Mouse (Mus musculus) embryonic facial prominence, embryonic 11.5 days (tissue): ENCODE data around the gene Ormdl2. TPM values are rescaled to one million over a fixed set of nuclear protein-coding genes. Genes with fewer than 3 reads are reported as not detected.

Source experiments
- ATAC-seq: fragments of 200-750 bp; cut with Nextera tagmentation; replicated peaks from 2 replicates; pipeline ENCODE4 v1.8.0; 2017; ENCODE audit warnings: low read depth; ENCODE audit not compliant: insufficient number of reproducible peaks, low FRiP score, low TSS enrichment
- DNase-seq: peaks from one replicate; pipeline ENCODE4 v3.0.0-alpha.2; 2015; ENCODE audit warnings: low spot score
- H3K27ac ChIP-seq: fragments of 300-500 bp; sonication (generic); replicated peaks from 2 replicates; pipeline ENCODE4 v1.5.1; 2014; ENCODE audit warnings: mild to moderate bottlenecking, low read depth, low read length, control low read depth
- H3K27me3 ChIP-seq: fragments of 300-500 bp; sonication (generic); 2 replicates; pipeline ENCODE4 v1.6.1; 2014; ENCODE audit warnings: mild to moderate bottlenecking, low read length, moderate library complexity, mixed read lengths; ENCODE audit not compliant: control insufficient read depth, insufficient read depth
- H3K36me3 ChIP-seq: fragments of 300-500 bp; sonication (generic); replicated peaks from 2 replicates; pipeline ENCODE4 v1.6.1; 2014; ENCODE audit warnings: low read depth, mild to moderate bottlenecking, low read length, moderate library complexity, mixed read lengths; ENCODE audit not compliant: control insufficient read depth, insufficient read depth
- H3K4me1 ChIP-seq: fragments of 300-500 bp; sonication (generic); 2 replicates; pipeline ENCODE4 v1.6.1; 2014; ENCODE audit warnings: low read length, mixed read lengths; ENCODE audit not compliant: control insufficient read depth, insufficient read depth
- H3K4me2 ChIP-seq: fragments of 300-500 bp; sonication (generic); 2 replicates; pipeline ENCODE4 v1.6.1; 2014; ENCODE audit warnings: low read depth, mild to moderate bottlenecking, control low read depth, low read length, moderate library complexity
- H3K4me3 ChIP-seq: fragments of 300-500 bp; sonication (generic); 2 replicates; pipeline ENCODE4 v1.5.1; 2014; ENCODE audit warnings: low read depth, low read length, control low read depth
- H3K9ac ChIP-seq: fragments of 300-500 bp; sonication (generic); replicated peaks from 2 replicates; pipeline ENCODE4 v1.6.1; 2014; ENCODE audit warnings: mild to moderate bottlenecking, control low read depth, low read length
- H3K9me3 ChIP-seq: fragments of 300-500 bp; sonication (generic); replicated peaks from 2 replicates; pipeline ENCODE4 v1.6.1; 2016; ENCODE audit warnings: mild to moderate bottlenecking, low read length, inconsistent platforms, mixed read lengths; ENCODE audit not compliant: control insufficient read depth
- WGBS: fragments of 180-500 bp; shearing (Covaris S2); extraction: QIAGEN DNeasy Blood & Tissue Kit; methylation state at CpG from one replicate; pipeline ENCODE4 v1.1.7; 2014; 5-methylcytosine and 5-hydroxymethylcytosine counted together
- polyA plus RNA-seq: library from polyadenylated mRNA; unstranded; fragments of >200 nt; fragmentation: Nextera tagmentation; extraction: Ambion mirVana; gene quantifications from 2 replicates; pipeline ENCODE4 v1.2.1, GENCODE M21; 2014

Ormdl2 gene
- polyA plus RNA-seq, 1 experiment from 2014 or later: 48.0 TPM

GRCm38 (mm10) chr10:128820217-128820616, 1.2 kb downstream of the Ormdl2 start:
- H3K9me3 ChIP-seq: no peaks in the 10 kb centered on the region
- H3K36me3 ChIP-seq: peaks cover 8% of the 10 kb centered on the region
- H3K4me2 ChIP-seq: no peak overlapping the region
- no peaks in the 10 kb centered on the region for H3K27me3 ChIP-seq
- no peak overlapping the region for H3K4me3 ChIP-seq
- no peak overlapping the region for H3K9ac ChIP-seq
- no peak overlapping the region for H3K27ac ChIP-seq
- no peaks in the 10 kb centered on the region for H3K4me1 ChIP-seq
- ATAC-seq (no peak), DNase-seq (no peak)
- WGBS: 87% methylated on average over 4 of the region's 4 CpGs

GRCm38 (mm10) chr10:128817033-128817432, 4.4 kb downstream of the Ormdl2 start, which contains the start of gene Sarnp:
Gene Sarnp (plus strand): TSS chr10:128817333.
- Histone ChIP-seq H3K9ac (no peak within 1 kb of the TSS), H3K4me3 (no peak within 1 kb of the TSS), H3K36me3 (peaks cover 12% of the 10 kb centered on the region), H3K4me1 (no peaks in the 10 kb centered on the region), H3K27me3 (no peaks in the 10 kb centered on the region), H3K4me2 (no peak within 1 kb of the TSS), H3K9me3 (no peaks in the 10 kb centered on the region), H3K27ac (no peak within 1 kb of the TSS)
- WGBS: 92% methylated on average over 13 of the region's 13 CpGs
- DNase-seq (no peak), ATAC-seq (no peak)

- Histone ChIP-seq H3K27ac (no peak overlapping the region), H3K27me3 (no peaks in the 10 kb centered on the region), H3K4me3 (no peak overlapping the region), H3K36me3 (no peaks in the 10 kb centered on the region), H3K9me3 (no peaks in the 10 kb centered on the region), H3K4me1 (no peaks in the 10 kb centered on the region), H3K4me2 (peak overlapping the region; percentile 24; the same call in 1 of the 2 replicates), H3K9ac (no peak overlapping the region)
- ATAC-seq (no peak), DNase-seq (no peak)
- WGBS: 92% methylated on average over 8 of the region's 8 CpGs
Observed at GRCm38 (mm10) chr10:128807018-128807417, 14.4 kb downstream of the Ormdl2 start.

DNA sequence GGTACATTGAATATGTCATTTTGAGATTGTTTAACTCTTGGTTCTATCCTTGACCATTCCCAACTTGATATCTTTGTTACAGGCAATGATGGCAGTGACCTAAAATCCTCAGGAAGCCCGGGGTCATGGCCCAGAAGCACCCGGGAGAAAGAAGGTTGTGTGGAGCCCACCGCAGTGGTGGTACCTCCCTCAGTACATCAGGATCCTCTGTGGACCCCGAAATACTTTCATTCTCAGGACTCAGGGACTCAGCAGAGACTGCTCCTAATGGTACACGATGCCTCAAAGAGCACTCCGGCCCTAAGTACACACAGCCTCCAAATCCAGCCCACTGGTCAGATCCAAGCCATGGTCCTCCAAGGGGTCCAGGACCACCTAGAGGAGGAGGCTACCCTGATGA, 15.4 kb downstream of the Ormdl2 start:
- H3K9me3 ChIP-seq: no peaks in the 10 kb centered on the region
- no peaks in the 10 kb centered on the region for H3K4me1 ChIP-seq
- no peak overlapping the region for H3K27ac ChIP-seq
- peak overlapping the region; percentile 38 for H3K4me2 ChIP-seq
- ATAC-seq (no peak), DNase-seq (no peak)
- peak overlapping the region; percentile 82 for H3K4me3 ChIP-seq
- WGBS: 66% methylated on average over 6 of the region's 6 CpGs
- H3K36me3 ChIP-seq: no peaks in the 10 kb centered on the region
- H3K9ac ChIP-seq: peak overlapping the region; percentile 59
- H3K27me3 ChIP-seq: no peaks in the 10 kb centered on the region

GRCm38 (mm10) chr10:128805092-128806000, 16.1 kb downstream of the Ormdl2 start:
- Histone ChIP-seq H3K4me2 (peak overlapping the region; percentile 54), H3K9me3 (no peaks in the 10 kb centered on the region), H3K9ac (peak overlapping the region; percentile 85), H3K4me1 (no peaks in the 10 kb centered on the region), H3K27ac (peak overlapping the region; percentile 98), H3K4me3 (peak overlapping the region; percentile 82), H3K27me3 (no peaks in the 10 kb centered on the region), H3K36me3 (no peaks in the 10 kb centered on the region)
- ATAC-seq: peak; percentile 91
- under 1% methylated on average over 62 of the region's 70 CpGs for WGBS
- peak; percentile 98 for DNase-seq

- Histone ChIP-seq H3K4me1 (no peaks in the 10 kb centered on the region), H3K4me3 (peak within 1 kb of the TSS; percentile 82), H3K4me2 (peak within 1 kb of the TSS; percentile 54), H3K36me3 (no peaks in the 10 kb centered on the region), H3K9ac (peak within 1 kb of the TSS; percentile 85), H3K9me3 (no peaks in the 10 kb centered on the region), H3K27me3 (no peaks in the 10 kb centered on the region), H3K27ac (peak within 1 kb of the TSS; percentile 98)
- WGBS: under 1% methylated on average over 28 of the region's 28 CpGs
- ATAC-seq: peak; percentile 63
- peak; percentile 80 for DNase-seq
Observed at GRCm38 (mm10) chr10:128804271-128805091, 17.0 kb downstream of the Ormdl2 start, which contains the start of gene Tmem198b. Gene Tmem198b (minus strand): TSS chr10:128804370.

DNA sequence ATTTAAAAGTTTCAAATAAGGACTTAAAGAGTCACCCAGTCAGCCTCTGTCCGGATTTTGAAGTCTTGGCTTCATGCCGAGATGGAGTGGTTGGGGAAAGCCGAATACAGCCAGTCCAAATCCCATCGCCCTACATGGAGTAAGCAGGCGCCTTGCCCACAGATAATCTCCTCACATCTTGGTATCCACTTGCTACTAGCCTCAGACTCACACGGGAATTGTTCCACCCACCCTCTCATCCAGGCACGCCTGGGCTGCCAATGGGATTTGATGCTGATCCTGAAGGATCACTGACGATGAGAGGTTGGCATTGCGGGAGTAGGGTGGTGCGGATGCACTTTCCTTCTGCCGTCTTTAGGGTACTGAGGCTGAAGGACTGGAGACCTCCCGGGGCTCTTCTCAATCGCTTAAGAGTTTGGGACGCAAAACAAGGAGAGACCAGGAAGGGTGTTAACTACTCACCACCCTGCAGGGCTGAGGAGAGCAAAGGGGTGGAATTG, 17.6 kb downstream of the Ormdl2 start, which contains the start of gene Dnajc14:
Dnajc14 (plus strand) TSS at position 292 of the 500 bp plus-strand sequence.
- Histone ChIP-seq H3K27me3 (no peaks in the 10 kb centered on the region), H3K4me1 (no peaks in the 10 kb centered on the region), H3K36me3 (no peaks in the 10 kb centered on the region), H3K9ac (peak within 1 kb of the TSS; percentile 85), H3K9me3 (no peaks in the 10 kb centered on the region), H3K27ac (peak within 1 kb of the TSS; percentile 98), H3K4me2 (peak within 1 kb of the TSS; percentile 54), H3K4me3 (peak within 1 kb of the TSS; percentile 82)
- DNase-seq (peak; percentile 48), ATAC-seq (peak; percentile 26)
- WGBS: under 1% methylated on average over 14 of the region's 14 CpGs
